Mouse (Mus musculus) midbrain, embryonic 10.5 days (tissue): ENCODE data around the gene Plekha7. TPM values are rescaled to one million over a fixed set of nuclear protein-coding genes. Genes with fewer than 3 reads are reported as not detected.

Experiments
- DNase-seq: peaks from one replicate; pipeline ENCODE4 v3.0.0-alpha.2; 2017; ENCODE audit warnings: low spot score
- H3K27ac ChIP-seq: fragments of 300-500 bp; sonication (generic); replicated peaks from 2 replicates; pipeline ENCODE4 v1.5.1; 2016; ENCODE audit warnings: mild to moderate bottlenecking
- H3K27me3 ChIP-seq: fragments of 300-500 bp; sonication (generic); 2 replicates; pipeline ENCODE4 v1.6.1; 2016; ENCODE audit warnings: low read depth, mild to moderate bottlenecking; ENCODE audit not compliant: poor library complexity, severe bottlenecking
- H3K36me3 ChIP-seq: fragments of 300-500 bp; sonication (generic); 2 replicates; pipeline ENCODE4 v1.6.1; 2016; ENCODE audit warnings: mild to moderate bottlenecking, moderate library complexity
- H3K4me1 ChIP-seq: fragments of 300-500 bp; sonication (generic); 2 replicates; pipeline ENCODE4 v1.6.1; 2016
- H3K4me3 ChIP-seq: fragments of 300-500 bp; sonication (generic); 2 replicates; pipeline ENCODE4 v1.5.1; 2016; ENCODE audit warnings: mild to moderate bottlenecking, moderate library complexity
- H3K9me3 ChIP-seq: fragments of 300-500 bp; sonication (generic); replicated peaks from 2 replicates; pipeline ENCODE4 v1.6.1; 2016; ENCODE audit warnings: mild to moderate bottlenecking
- WGBS: fragments of 180-500 bp; shearing (Covaris S2); methylation state at CpG from one replicate; pipeline ENCODE4 v1.1.7; 2016; 5-methylcytosine and 5-hydroxymethylcytosine counted together
- polyA plus RNA-seq: library from polyadenylated mRNA; unstranded; fragments of >200 nt; fragmentation: Nextera tagmentation; extraction: Ambion mirVana; gene quantifications from 2 replicates; pipeline ENCODE4 v1.2.1, GENCODE M21; 2016

Plekha7 gene
- polyA plus RNA-seq, 1 experiment from 2014 or later, result 25.5 TPM

- no peak overlapping the region for H3K4me3 ChIP-seq
- peaks cover 78% of the 10 kb centered on the region for H3K36me3 ChIP-seq
- H3K9me3 ChIP-seq, result no peaks in the 10 kb centered on the region
- H3K27me3 ChIP-seq, result no peaks in the 10 kb centered on the region
- DNase-seq, result no peak
- 87% methylated on average over 2 of the region's 2 CpGs for WGBS
- peaks cover 16% of the 10 kb centered on the region for H3K4me1 ChIP-seq
- no peak overlapping the region for H3K27ac ChIP-seq
Measured at GRCm38 (mm10) chr7:116153781-116154368, 154.3 kb downstream of the Plekha7 start.

- H3K9me3 ChIP-seq, result no peaks in the 10 kb centered on the region
- peaks cover 65% of the 10 kb centered on the region for H3K36me3 ChIP-seq
- H3K4me3 ChIP-seq, result no peak overlapping the region
- DNase-seq, result no peak
- no peak overlapping the region for H3K27ac ChIP-seq
- WGBS, result 76% methylated on average over 4 of the region's 4 CpGs
- peaks cover 22% of the 10 kb centered on the region for H3K4me1 ChIP-seq
- H3K27me3 ChIP-seq, result no peaks in the 10 kb centered on the region
Measured at GRCm38 (mm10) chr7:116149568-116149967, 158.6 kb downstream of the Plekha7 start.

- 93% methylated on average over 2 of the region's 2 CpGs for WGBS
- no peaks in the 10 kb centered on the region for H3K9me3 ChIP-seq
Measured at GRCm38 (mm10) chr7:116147114-116147513, 161.1 kb downstream of the Plekha7 start.

GRCm38 (mm10) chr7:116145030-116145429 is 163.1 kb downstream of the Plekha7 start:
- H3K36me3 ChIP-seq, result peaks cover 75% of the 10 kb centered on the region
- no peak overlapping the region for H3K27ac ChIP-seq
- no peak for DNase-seq
- no peaks in the 10 kb centered on the region for H3K9me3 ChIP-seq
- no peak overlapping the region for H3K4me3 ChIP-seq
- WGBS, result 94% methylated on average over 6 of the region's 6 CpGs
- peaks cover 13% of the 10 kb centered on the region for H3K4me1 ChIP-seq
- no peaks in the 10 kb centered on the region for H3K27me3 ChIP-seq

More at GRCm38 (mm10) chr7:116147114-116147513, 161.1 kb downstream of the Plekha7 start:
- Histone ChIP-seq H3K36me3 (peaks cover 62% of the 10 kb centered on the region), H3K4me3 (no peak overlapping the region), H3K27me3 (no peaks in the 10 kb centered on the region), H3K4me1 (peaks cover 22% of the 10 kb centered on the region), H3K27ac (no peak overlapping the region)
- DNase-seq, result no peak

- Histone ChIP-seq H3K36me3 (peaks cover 90% of the 10 kb centered on the region), H3K27ac (no peak overlapping the region), H3K4me1 (0 out of 2 replicates have a peak, but pooled peaks cover under 1% of the 10 kb centered on the region), H3K9me3 (no peaks in the 10 kb centered on the region), H3K27me3 (no peaks in the 10 kb centered on the region), H3K4me3 (no peak overlapping the region)
- DNase-seq, result no peak
- WGBS, result 87% methylated on average over 3 of the region's 3 CpGs
Measured at GRCm38 (mm10) chr7:116137671-116138070, 170.5 kb downstream of the Plekha7 start.

GRCm38 (mm10) chr7:116137149-116137548 is 171.0 kb downstream of the Plekha7 start:
- 93% methylated on average over 12 of the region's 12 CpGs for WGBS
- DNase-seq, result no peak
- no peaks in the 10 kb centered on the region for H3K27me3 ChIP-seq
- H3K27ac ChIP-seq, result no peak overlapping the region
- peaks cover 85% of the 10 kb centered on the region for H3K36me3 ChIP-seq
- H3K4me3 ChIP-seq, result no peak overlapping the region
- no peaks in the 10 kb centered on the region for H3K9me3 ChIP-seq
- H3K4me1 ChIP-seq, result 0 out of 2 replicates have a peak, but pooled peaks cover 3% of the 10 kb centered on the region

GRCm38 (mm10) chr7:116134413-116135292 is 173.5 kb downstream of the Plekha7 start:
- WGBS, result 81% methylated on average over 31 of the region's 31 CpGs
- H3K36me3 ChIP-seq, result peaks cover 63% of the 10 kb centered on the region
- no peak overlapping the region for H3K4me3 ChIP-seq
- H3K27ac ChIP-seq, result no peak overlapping the region
- DNase-seq, result no peak
- H3K27me3 ChIP-seq, result no peaks in the 10 kb centered on the region
- H3K9me3 ChIP-seq, result no peaks in the 10 kb centered on the region
- peaks cover 9% of the 10 kb centered on the region; the same call in 1 of the 2 replicates for H3K4me1 ChIP-seq

- peak; percentile 80 for DNase-seq
- peaks cover 67% of the 10 kb centered on the region for H3K36me3 ChIP-seq
- no peaks in the 10 kb centered on the region for H3K27me3 ChIP-seq
- WGBS, result 11% methylated on average over 5 of the region's 5 CpGs
- H3K9me3 ChIP-seq, result no peaks in the 10 kb centered on the region
- no peak overlapping the region for H3K4me3 ChIP-seq
- peak overlapping the region; percentile 71 for H3K27ac ChIP-seq
- peaks cover 11% of the 10 kb centered on the region; the same call in 1 of the 2 replicates for H3K4me1 ChIP-seq
Measured at GRCm38 (mm10) chr7:116132078-116132477, 176.1 kb downstream of the Plekha7 start.

- H3K36me3 ChIP-seq, result peaks cover 67% of the 10 kb centered on the region
- peaks cover 13% of the 10 kb centered on the region; the same call in 1 of the 2 replicates for H3K4me1 ChIP-seq
- H3K27ac ChIP-seq, result peak overlapping the region; percentile 71; the same call in 1 of the 2 replicates
- no peak for DNase-seq
- H3K4me3 ChIP-seq, result no peak overlapping the region
- H3K27me3 ChIP-seq, result no peaks in the 10 kb centered on the region
- H3K9me3 ChIP-seq, result no peaks in the 10 kb centered on the region
- 28% methylated on average over 4 of the region's 4 CpGs for WGBS
Measured at GRCm38 (mm10) chr7:116131390-116131789, 176.8 kb downstream of the Plekha7 start.

GRCm38 (mm10) chr7:116129374-116129773 is 178.8 kb downstream of the Plekha7 start:
- no peak overlapping the region for H3K27ac ChIP-seq
- no peaks in the 10 kb centered on the region for H3K27me3 ChIP-seq
- peaks cover 17% of the 10 kb centered on the region; the same call in 1 of the 2 replicates for H3K4me1 ChIP-seq
- no peak overlapping the region for H3K4me3 ChIP-seq
- no peaks in the 10 kb centered on the region for H3K9me3 ChIP-seq
- no peak for DNase-seq
- 92% methylated on average over 10 of the region's 10 CpGs for WGBS
- H3K36me3 ChIP-seq, result peaks cover 67% of the 10 kb centered on the region

- Histone ChIP-seq H3K36me3 (peaks cover 66% of the 10 kb centered on the region), H3K9me3 (no peaks in the 10 kb centered on the region), H3K27me3 (no peaks in the 10 kb centered on the region), H3K4me3 (no peak overlapping the region), H3K27ac (no peak overlapping the region), H3K4me1 (peaks cover 28% of the 10 kb centered on the region)
- 97% methylated on average over 8 of the region's 8 CpGs for WGBS
- DNase-seq, result no peak
Measured at GRCm38 (mm10) chr7:116128286-116128685, 179.9 kb downstream of the Plekha7 start.

- WGBS, result 82% methylated on average over 2 of the region's 2 CpGs
- peaks cover 37% of the 10 kb centered on the region for H3K4me1 ChIP-seq
- no peak overlapping the region for H3K4me3 ChIP-seq
- no peak for DNase-seq
- no peaks in the 10 kb centered on the region for H3K27me3 ChIP-seq
- H3K9me3 ChIP-seq, result no peaks in the 10 kb centered on the region
- H3K36me3 ChIP-seq, result peaks cover 61% of the 10 kb centered on the region
- peak overlapping the region; percentile 50 for H3K27ac ChIP-seq
Measured at GRCm38 (mm10) chr7:116127052-116127451, 181.1 kb downstream of the Plekha7 start.

- DNase-seq, result no peak
- H3K9me3 ChIP-seq, result no peaks in the 10 kb centered on the region
- H3K4me3 ChIP-seq, result no peak overlapping the region
- peaks cover 45% of the 10 kb centered on the region for H3K4me1 ChIP-seq
- WGBS, result 87% methylated on average over 7 of the region's 7 CpGs
- no peaks in the 10 kb centered on the region for H3K27me3 ChIP-seq
- peaks cover 61% of the 10 kb centered on the region for H3K36me3 ChIP-seq
- H3K27ac ChIP-seq, result 0 out of 2 replicates have a peak overlapping the region, but pooled peaks have one; percentile 28
Measured at GRCm38 (mm10) chr7:116125671-116126070, 182.5 kb downstream of the Plekha7 start.
